Mouse (Mus musculus) myocyte (in vitro differentiated cells): ENCODE data around the gene Lrmda.

Source experiments
- MAX ChIP-seq: IDR thresholded peaks from one replicate; pipeline ENCODE4 v1.6.1; 2011; ENCODE audit warnings: low read depth, mild to moderate bottlenecking, control low read depth
- MYOD1 ChIP-seq, 3 experiments: IDR thresholded peaks; one replicate each; pipeline ENCODE4 v1.6.1; 2011; ENCODE audit warnings: control low read depth in 2 of 3, low read depth in 2 of 3, mild to moderate bottlenecking in 2 of 3, moderate library complexity in 1 of 3; ENCODE audit not compliant: insufficient read length in 2 of 3, control insufficient read depth in 1 of 3
- MYOG ChIP-seq, 3 experiments: IDR thresholded peaks; one replicate each; pipeline ENCODE4 v1.6.1; 2011; ENCODE audit warnings: control low read depth in 2 of 3, low read depth in 2 of 3, mild to moderate bottlenecking in 2 of 3; ENCODE audit not compliant: insufficient read length in 2 of 3, control insufficient read depth in 1 of 3, insufficient read depth in 1 of 3
- POLR2A ChIP-seq: IDR thresholded peaks from one replicate; pipeline ENCODE4 v1.6.1; 2011; ENCODE audit warnings: low read depth, mild to moderate bottlenecking, control low read depth, moderate library complexity; ENCODE audit not compliant: insufficient read length
- TCF12 ChIP-seq: IDR thresholded peaks from one replicate; pipeline ENCODE4 v1.6.1; 2011; ENCODE audit warnings: mild to moderate bottlenecking, control low read depth; ENCODE audit not compliant: poor library complexity, insufficient read depth, severe bottlenecking

GRCm38 (mm10) chr14:22918931-22919330 lies 899.4 kb downstream of the Lrmda start:
- TF ChIP-seq POLR2A (no peak), MYOD1 (IDR thresholded peaks at IDR 0.05; ENCODE audit: control insufficient read depth in 1 of 3, insufficient read length in 2 of 3, low read depth in 2 of 3) (peak in 1 of 3 experiments; percentile 36), TCF12 (no peak), MAX (no peak), MYOG (IDR thresholded peaks at IDR 0.05; ENCODE audit: control insufficient read depth in 1 of 3, insufficient read depth in 1 of 3, insufficient read length in 2 of 3, low read depth in 2 of 3) (peak in 1 of 3 experiments; percentile 26)
